Mouse (Mus musculus) hindbrain, postnatal 0 days (tissue): Measurements from ENCODE around the gene Aprt. TPM values are rescaled to one million over a fixed set of nuclear protein-coding genes. Genes with fewer than 3 reads are reported as not detected.
A peak's percentile ranks its signal among the peaks of the same experiment; 100 is the strongest.

ENCODE experiments used
- ATAC-seq: fragments of 200-750 bp; cut with Nextera tagmentation; 2 replicates; pipeline ENCODE4 v1.8.0; 2017; ENCODE audit warnings: mild to moderate bottlenecking, moderate TSS enrichment, moderate library complexity
- DNase-seq: peaks from one replicate; pipeline ENCODE4 v3.0.0-alpha.2; 2015; ENCODE audit warnings: low spot score
- H3K27ac ChIP-seq: fragments of 300-500 bp; sonication (generic); 2 replicates; pipeline ENCODE4 v1.5.1; 2014; ENCODE audit warnings: mild to moderate bottlenecking
- H3K27me3 ChIP-seq: fragments of 300-500 bp; sonication (generic); 2 replicates; pipeline ENCODE4 v1.6.1; 2014; ENCODE audit warnings: low read length, mixed read lengths; ENCODE audit not compliant: insufficient read depth
- H3K36me3 ChIP-seq: fragments of 300-500 bp; sonication (generic); 2 replicates; pipeline ENCODE4 v1.6.1; 2014; ENCODE audit warnings: low read length, mixed read lengths; ENCODE audit not compliant: insufficient read depth
- H3K4me1 ChIP-seq: fragments of 300-500 bp; sonication (generic); 2 replicates; pipeline ENCODE4 v1.6.1; 2014; ENCODE audit warnings: antibody characterized with exemption, low read length, mixed read lengths; ENCODE audit not compliant: insufficient read depth
- H3K4me2 ChIP-seq: fragments of 300-500 bp; sonication (generic); 2 replicates; pipeline ENCODE4 v1.6.1; 2014; ENCODE audit warnings: low read depth, mild to moderate bottlenecking, low read length, moderate library complexity, mixed read lengths
- H3K4me3 ChIP-seq: fragments of 300-500 bp; sonication (generic); 2 replicates; pipeline ENCODE4 v1.5.1; 2014; ENCODE audit warnings: low read length
- H3K9ac ChIP-seq: fragments of 300-500 bp; sonication (generic); replicated peaks from 2 replicates; pipeline ENCODE4 v1.6.1; 2014; ENCODE audit warnings: mild to moderate bottlenecking, low read length, moderate library complexity, mixed read lengths
- H3K9me3 ChIP-seq: fragments of 300-500 bp; sonication (generic); 2 replicates; pipeline ENCODE4 v1.6.1; 2016; ENCODE audit warnings: low read length, mixed read lengths
- CTCF ChIP-seq: IDR thresholded peaks from 2 replicates; pipeline ENCODE4 v1.5.1; 2016; ENCODE audit warnings: antibody characterized with exemption, control low read depth, low read depth
- WGBS: fragments of 180-500 bp; shearing (Covaris S2); extraction: QIAGEN DNeasy Blood & Tissue Kit; methylation state at CpG from one replicate; pipeline ENCODE4 v1.1.7; 2014; 5-methylcytosine and 5-hydroxymethylcytosine counted together
- polyA plus RNA-seq: library from polyadenylated mRNA; unstranded; fragments of >200 nt; fragmentation: Nextera tagmentation; extraction: Ambion mirVana; gene quantifications from 2 replicates; pipeline ENCODE4 v1.2.1, GENCODE M21; 2015
- total RNA-seq: library from RNA; depleted of rRNA; stranded (reverse); fragments of >200 nt; gene quantifications from 2 replicates; pipeline ENCODE4 v1.2.3, GENCODE M21; 2014

Gene Aprt
- total and polyA plus RNA-seq, 2 experiments from 2014 or later: 113 to 189 TPM

- H3K4me3 ChIP-seq: no peak overlapping the region
- no peaks in the 10 kb centered on the region for H3K9me3 ChIP-seq
- H3K27me3 ChIP-seq: no peaks in the 10 kb centered on the region
- TF ChIP-seq CTCF: no peak
- H3K9ac ChIP-seq: no peak overlapping the region
- no peak overlapping the region for H3K4me2 ChIP-seq
- H3K27ac ChIP-seq: no peak overlapping the region
- 87% methylated on average over 3 of the region's 3 CpGs for WGBS
- H3K36me3 ChIP-seq: no peaks in the 10 kb centered on the region
- H3K4me1 ChIP-seq: peaks cover 24% of the 10 kb centered on the region
- ATAC-seq (no peak), DNase-seq (no peak)
These were observed 4.0 kb downstream of the Aprt start for GRCm38 (mm10) chr8:122572751-122573150.

- no peak overlapping the region for H3K27ac ChIP-seq
- no peak overlapping the region for H3K9ac ChIP-seq
- no peak for TF ChIP-seq CTCF
- DNase-seq (no peak), ATAC-seq (no peak)
- no peak overlapping the region for H3K4me2 ChIP-seq
- H3K4me3 ChIP-seq: no peak overlapping the region
- peaks cover 23% of the 10 kb centered on the region for H3K4me1 ChIP-seq
- no peaks in the 10 kb centered on the region for H3K27me3 ChIP-seq
- no peaks in the 10 kb centered on the region for H3K9me3 ChIP-seq
- no peaks in the 10 kb centered on the region for H3K36me3 ChIP-seq
- 85% methylated on average over 17 of the region's 17 CpGs for WGBS
These were observed 4.9 kb downstream of the Aprt start for GRCm38 (mm10) chr8:122571750-122572267.

GRCm38 (mm10) chr8:122571153-122571552 lies 5.6 kb downstream of the Aprt start:
- H3K36me3 ChIP-seq: no peaks in the 10 kb centered on the region
- no peak overlapping the region for H3K27ac ChIP-seq
- H3K4me3 ChIP-seq: no peak overlapping the region
- DNase-seq: no peak
- H3K9me3 ChIP-seq: no peaks in the 10 kb centered on the region
- 91% methylated on average over 11 of the region's 11 CpGs for WGBS
- peaks cover 23% of the 10 kb centered on the region for H3K4me1 ChIP-seq
- TF ChIP-seq CTCF: no peak
- H3K4me2 ChIP-seq: no peak overlapping the region
- H3K9ac ChIP-seq: no peak overlapping the region
- no peak for ATAC-seq
- no peaks in the 10 kb centered on the region for H3K27me3 ChIP-seq

- H3K9me3 ChIP-seq: no peaks in the 10 kb centered on the region
- ATAC-seq (no peak), DNase-seq (no peak)
- H3K9ac ChIP-seq: no peak overlapping the region
- H3K4me3 ChIP-seq: no peak overlapping the region
- H3K36me3 ChIP-seq: no peaks in the 10 kb centered on the region
- H3K4me1 ChIP-seq: peaks cover 11% of the 10 kb centered on the region
- no peak overlapping the region for H3K27ac ChIP-seq
- H3K4me2 ChIP-seq: no peak overlapping the region
- no peaks in the 10 kb centered on the region for H3K27me3 ChIP-seq
- TF ChIP-seq CTCF: no peak
- WGBS: 93% methylated on average over 16 of the region's 16 CpGs
These were observed 6.7 kb downstream of the Aprt start for GRCm38 (mm10) chr8:122569996-122570395.

- Histone ChIP-seq H3K4me3 (peak overlapping the region; percentile 78; the same call in 1 of the 2 replicates), H3K9ac (peak overlapping the region; percentile 75; the same call in 1 of the 2 replicates), H3K4me1 (peaks cover 5% of the 10 kb centered on the region; the same call in 1 of the 2 replicates), H3K36me3 (no peaks in the 10 kb centered on the region), H3K27me3 (no peaks in the 10 kb centered on the region), H3K27ac (no peak overlapping the region), H3K4me2 (peak overlapping the region; percentile 94), H3K9me3 (no peaks in the 10 kb centered on the region)
- 58% methylated on average over 9 of the region's 9 CpGs for WGBS
- ATAC-seq (no peak), DNase-seq (no peak)
- TF ChIP-seq CTCF: no peak
These were observed 7.4 kb downstream of the Aprt start for GRCm38 (mm10) chr8:122569329-122569728.

- no peak for DNase-seq
- ATAC-seq: no peak
- H3K9me3 ChIP-seq: no peaks in the 10 kb centered on the region
- 18% methylated on average over 10 of the region's 10 CpGs for WGBS
- peak overlapping the region; percentile 94 for H3K4me2 ChIP-seq
- no peaks in the 10 kb centered on the region for H3K36me3 ChIP-seq
- no peak for TF ChIP-seq CTCF
- no peaks in the 10 kb centered on the region for H3K27me3 ChIP-seq
- peaks cover 4% of the 10 kb centered on the region; the same call in 1 of the 2 replicates for H3K4me1 ChIP-seq
- H3K27ac ChIP-seq: no peak overlapping the region
- peak overlapping the region; percentile 78 for H3K4me3 ChIP-seq
- peak overlapping the region; percentile 75 for H3K9ac ChIP-seq
These were observed 7.8 kb downstream of the Aprt start for GRCm38 (mm10) chr8:122568881-122569309.

GRCm38 (mm10) chr8:122568109-122568504 lies 8.6 kb downstream of the Aprt start:
- no peak for TF ChIP-seq CTCF
- no peaks in the 10 kb centered on the region for H3K36me3 ChIP-seq
- ATAC-seq: no peak; the same call in 1 of the 2 replicates
- peak overlapping the region; percentile 78 for H3K4me3 ChIP-seq
- H3K27me3 ChIP-seq: no peaks in the 10 kb centered on the region
- peak overlapping the region; percentile 94 for H3K4me2 ChIP-seq
- H3K9ac ChIP-seq: peak overlapping the region; percentile 75
- 0% methylated on average over 34 of the region's 34 CpGs for WGBS
- peaks cover 4% of the 10 kb centered on the region; the same call in 1 of the 2 replicates for H3K4me1 ChIP-seq
- no peaks in the 10 kb centered on the region for H3K9me3 ChIP-seq
- DNase-seq: no peak
- peak overlapping the region; percentile 90 for H3K27ac ChIP-seq
